Mouse (Mus musculus): ENCODE data around the gene Ndc80.

DNA sequence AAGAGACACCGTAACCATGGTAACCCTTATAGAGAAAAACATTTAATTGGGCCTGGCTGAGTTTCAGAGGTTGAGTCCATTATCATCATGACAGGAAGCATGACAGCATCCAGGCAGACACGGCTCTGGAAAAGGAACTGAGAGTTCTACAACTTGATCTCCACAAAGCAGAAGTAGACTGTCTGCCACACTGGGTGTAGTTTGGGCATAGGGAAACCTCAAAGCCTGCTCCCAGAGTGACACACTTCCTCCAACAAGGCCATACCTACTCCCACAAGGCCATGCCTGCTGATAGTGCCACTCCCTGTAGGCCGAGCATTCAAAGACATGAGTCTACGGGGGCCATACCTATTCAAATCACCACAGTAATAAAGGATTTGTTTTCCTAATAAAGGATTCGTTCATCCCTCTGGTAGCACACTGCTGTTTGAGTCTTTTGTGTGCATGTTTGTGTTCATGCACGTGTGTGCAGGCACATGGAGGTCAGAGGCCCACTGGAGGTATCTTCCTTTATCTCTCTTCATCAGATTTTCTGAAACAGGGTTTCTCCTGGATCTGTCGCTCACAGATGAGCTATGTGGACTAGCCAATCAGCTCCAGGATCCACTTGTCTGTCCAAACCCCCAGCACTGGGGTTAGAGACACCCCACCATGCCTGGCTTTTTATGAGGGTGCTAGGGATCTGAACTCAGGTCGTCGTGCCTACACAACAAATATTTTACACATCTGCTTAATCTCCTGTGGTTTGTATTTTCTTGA lies 36.8 kb downstream of the Ndc80 start:
- TF ChIP-seq TAL1 (IDR thresholded peaks at IDR 0.05; ENCODE audit: low read length) (no peak), GATA1 (IDR thresholded peaks at IDR 0.05; ENCODE audit: low read length) (no peak)
